Mouse (Mus musculus) lung, embryonic 14.5 days (tissue): ENCODE data around the gene Card11. TPM values are rescaled to one million over a fixed set of nuclear protein-coding genes. Genes with fewer than 3 reads are reported as not detected.

Source experiments
- ATAC-seq: fragments of 200-750 bp; cut with Nextera tagmentation; 2 replicates; pipeline ENCODE4 v1.8.0; 2017; ENCODE audit warnings: mild to moderate bottlenecking, moderate TSS enrichment, moderate library complexity; ENCODE audit not compliant: insufficient read depth
- DNase-seq: peaks from one replicate; pipeline ENCODE4 v3.0.0-alpha.2; 2015
- H3K27ac ChIP-seq: fragments of 300-500 bp; sonication (generic); 2 replicates; pipeline ENCODE4 v1.5.1; 2014; ENCODE audit warnings: low read depth, mild to moderate bottlenecking, moderate library complexity
- H3K27me3 ChIP-seq: fragments of 300-500 bp; sonication (generic); 2 replicates; pipeline ENCODE4 v1.6.1; 2014; ENCODE audit warnings: low read length, control low read depth; ENCODE audit not compliant: insufficient read depth
- H3K36me3 ChIP-seq: fragments of 300-500 bp; sonication (generic); 2 replicates; pipeline ENCODE4 v1.6.1; 2014; ENCODE audit warnings: control low read depth; ENCODE audit not compliant: insufficient read depth
- H3K4me1 ChIP-seq: fragments of 300-500 bp; sonication (generic); 2 replicates; pipeline ENCODE4 v1.6.1; 2014; ENCODE audit warnings: antibody characterized with exemption, control low read depth; ENCODE audit not compliant: insufficient read depth
- H3K4me2 ChIP-seq: fragments of 300-500 bp; sonication (generic); 2 replicates; pipeline ENCODE4 v1.6.1; 2014; ENCODE audit warnings: mild to moderate bottlenecking
- H3K4me3 ChIP-seq: fragments of 300-500 bp; sonication (generic); 2 replicates; pipeline ENCODE4 v1.5.1; 2014; ENCODE audit warnings: low read depth, low read length
- H3K9ac ChIP-seq: fragments of 300-500 bp; sonication (generic); 2 replicates; pipeline ENCODE4 v1.6.1; 2014
- H3K9me3 ChIP-seq: fragments of 300-500 bp; sonication (generic); 2 replicates; pipeline ENCODE4 v1.6.1; 2016; ENCODE audit warnings: low read depth, low read length, control low read depth
- CTCF ChIP-seq: IDR thresholded peaks from 2 replicates; pipeline ENCODE4 v1.5.1; 2016; ENCODE audit warnings: antibody characterized with exemption, low read depth
- WGBS: fragments of 180-500 bp; shearing (Covaris S2); extraction: QIAGEN DNeasy Blood & Tissue Kit; methylation state at CpG from one replicate; pipeline ENCODE4 v1.1.7; 2014; 5-methylcytosine and 5-hydroxymethylcytosine counted together
- polyA plus RNA-seq: library from polyadenylated mRNA; unstranded; fragments of >200 nt; fragmentation: Nextera tagmentation; extraction: Ambion mirVana; gene quantifications from 2 replicates; pipeline ENCODE4 v1.2.1, GENCODE M21; 2014

Card11 gene
- polyA plus RNA-seq, 1 experiment from 2014 or later: 0.25 TPM

DNA sequence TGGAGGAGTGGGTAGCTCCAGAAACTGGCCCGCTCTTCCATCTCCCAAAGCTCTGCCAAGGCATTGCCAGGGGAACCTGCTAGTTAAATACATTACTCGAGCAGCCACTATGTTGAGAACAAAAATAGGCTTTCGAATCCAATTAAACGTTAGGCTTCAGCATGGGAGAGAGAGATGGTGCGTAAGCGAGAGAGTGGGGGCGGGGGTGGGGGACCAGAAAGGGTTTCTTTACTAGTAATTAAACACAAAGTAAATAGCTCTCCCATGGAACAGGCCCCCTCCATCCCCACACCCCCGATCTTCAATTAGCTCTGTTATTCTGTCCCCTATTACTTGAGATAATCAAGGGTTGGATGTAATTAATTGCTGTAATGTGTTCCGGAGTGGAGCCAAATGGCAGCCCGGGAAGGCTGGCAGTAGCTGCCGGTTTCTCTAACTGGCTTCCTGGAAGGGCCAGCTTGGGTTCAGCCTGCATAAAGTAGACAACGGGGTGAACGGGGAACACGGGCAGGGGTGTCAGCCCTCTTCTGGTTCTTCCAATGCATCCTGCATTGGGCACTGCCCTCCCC is 59.4 kb downstream of the Card11 start:
- H3K4me2 ChIP-seq: no peak overlapping the region
- H3K9ac ChIP-seq: no peak overlapping the region
- H3K4me3 ChIP-seq: no peak overlapping the region
- no peak; the same call in 1 of the 2 replicates for ATAC-seq
- H3K4me1 ChIP-seq: no peaks in the 10 kb centered on the region
- TF ChIP-seq CTCF: no peak
- H3K27ac ChIP-seq: no peak overlapping the region
- 59% methylated on average over 14 of the region's 14 CpGs for WGBS
- no peaks in the 10 kb centered on the region for H3K27me3 ChIP-seq
- no peaks in the 10 kb centered on the region for H3K36me3 ChIP-seq
- DNase-seq: no peak
- H3K9me3 ChIP-seq: no peaks in the 10 kb centered on the region

DNA sequence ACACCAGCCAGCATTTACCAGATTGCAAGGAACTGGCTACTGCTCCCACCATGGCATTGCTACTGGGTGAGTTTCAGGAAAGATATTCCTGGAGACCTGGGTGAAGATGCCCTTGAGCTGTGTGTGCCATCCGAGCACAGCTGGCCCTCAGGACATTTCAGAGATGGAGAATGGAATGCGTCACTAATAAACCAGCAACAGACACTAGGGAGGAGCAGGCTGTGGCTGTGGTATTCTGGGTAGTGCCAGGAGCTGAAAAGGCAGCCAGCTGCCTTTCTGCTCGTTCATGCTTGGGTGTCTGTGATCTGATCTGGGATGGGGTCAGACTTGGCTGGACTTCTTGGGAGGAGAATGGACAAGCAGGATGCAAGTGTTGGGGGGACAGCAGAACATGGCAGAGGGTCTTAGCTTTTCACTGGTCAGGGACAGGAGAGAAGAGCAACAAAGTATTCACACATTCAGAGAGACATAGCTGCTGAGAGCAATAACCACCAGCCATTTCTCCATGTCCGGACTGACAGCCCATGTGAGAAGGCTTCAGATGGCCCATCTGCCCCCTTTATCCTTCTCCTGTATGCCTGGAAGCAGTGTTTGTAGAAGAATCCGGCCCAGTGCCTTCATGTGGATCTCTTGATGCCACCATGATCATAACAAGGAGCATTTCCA is 60.0 kb downstream of the Card11 start:
- Histone ChIP-seq H3K27me3 (no peaks in the 10 kb centered on the region), H3K27ac (no peak overlapping the region), H3K4me1 (no peaks in the 10 kb centered on the region), H3K4me2 (no peak overlapping the region), H3K9ac (no peak overlapping the region), H3K4me3 (no peak overlapping the region), H3K9me3 (no peaks in the 10 kb centered on the region), H3K36me3 (no peaks in the 10 kb centered on the region)
- ATAC-seq (no peak), DNase-seq (no peak)
- 63% methylated on average over 5 of the region's 5 CpGs for WGBS
- TF ChIP-seq CTCF: no peak

- H3K9ac ChIP-seq: no peak overlapping the region
- no peak overlapping the region for H3K27ac ChIP-seq
- ATAC-seq (no peak), DNase-seq (no peak)
- no peaks in the 10 kb centered on the region for H3K27me3 ChIP-seq
- no peak overlapping the region for H3K4me3 ChIP-seq
- no peaks in the 10 kb centered on the region for H3K36me3 ChIP-seq
- 75% methylated on average over 7 of the region's 7 CpGs for WGBS
- no peaks in the 10 kb centered on the region for H3K9me3 ChIP-seq
- H3K4me1 ChIP-seq: 0 out of 2 replicates have a peak, but pooled peaks cover 2% of the 10 kb centered on the region
- no peak overlapping the region for H3K4me2 ChIP-seq
- no peak for TF ChIP-seq CTCF
Measured at GRCm38 (mm10) chr5:140936816-140937215, 63.6 kb downstream of the Card11 start.

GRCm38 (mm10) chr5:140935848-140936247 is 64.5 kb downstream of the Card11 start:
- Histone ChIP-seq H3K4me2 (no peak overlapping the region), H3K4me1 (0 out of 2 replicates have a peak, but pooled peaks cover 3% of the 10 kb centered on the region), H3K9ac (no peak overlapping the region), H3K4me3 (no peak overlapping the region), H3K27ac (no peak overlapping the region), H3K36me3 (no peaks in the 10 kb centered on the region), H3K27me3 (no peaks in the 10 kb centered on the region), H3K9me3 (no peaks in the 10 kb centered on the region)
- no peak for TF ChIP-seq CTCF
- 89% methylated on average over 3 of the region's 3 CpGs for WGBS
- ATAC-seq: no peak
- DNase-seq: no peak

DNA sequence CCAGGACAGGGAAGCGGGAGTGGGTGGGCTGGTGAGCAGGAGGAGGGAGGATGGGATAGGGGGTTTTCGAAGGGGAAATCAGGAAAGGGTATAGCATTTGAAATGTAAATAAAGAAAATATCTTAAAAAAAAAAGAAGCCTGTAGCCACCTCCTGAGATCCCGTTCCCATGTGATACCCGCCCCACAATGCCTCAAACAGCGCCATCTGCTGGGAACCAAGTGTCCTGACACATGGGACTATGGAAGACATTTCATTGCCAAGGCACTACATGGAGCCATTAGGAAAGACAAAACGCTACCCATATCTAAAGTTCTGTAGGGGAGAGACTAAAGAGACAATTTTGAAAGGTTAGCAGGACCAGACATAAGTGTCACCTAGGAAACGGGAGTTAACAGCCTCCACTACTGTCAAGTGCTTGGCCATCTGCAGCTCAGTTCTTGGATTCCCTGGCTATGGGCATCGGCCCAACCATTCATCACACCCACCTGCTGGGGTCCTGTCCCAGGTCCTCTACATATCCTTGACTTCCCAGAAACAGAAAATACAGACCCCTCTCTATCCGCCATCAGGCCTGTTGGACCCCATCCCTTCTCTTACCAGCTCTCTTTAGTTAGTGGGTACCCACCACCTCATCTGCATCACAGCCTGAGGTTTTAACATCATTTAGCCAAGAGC is 65.6 kb downstream of the Card11 start:
- no peaks in the 10 kb centered on the region for H3K9me3 ChIP-seq
- no peaks in the 10 kb centered on the region for H3K27me3 ChIP-seq
- no peak overlapping the region for H3K4me2 ChIP-seq
- H3K9ac ChIP-seq: no peak overlapping the region
- peak; percentile 26; the same call in 1 of the 2 replicates for TF ChIP-seq CTCF
- H3K27ac ChIP-seq: no peak overlapping the region
- H3K36me3 ChIP-seq: no peaks in the 10 kb centered on the region
- ATAC-seq (no peak), DNase-seq (no peak)
- 76% methylated on average over 9 of the region's 9 CpGs for WGBS
- no peak overlapping the region for H3K4me3 ChIP-seq
- 0 out of 2 replicates have a peak, but pooled peaks cover 3% of the 10 kb centered on the region for H3K4me1 ChIP-seq

GRCm38 (mm10) chr5:140931523-140932229 is 68.7 kb downstream of the Card11 start:
- ATAC-seq: peak; percentile 83
- H3K36me3 ChIP-seq: no peaks in the 10 kb centered on the region
- WGBS: 31% methylated on average over 5 of the region's 5 CpGs
- H3K4me1 ChIP-seq: 0 out of 2 replicates have a peak, but pooled peaks cover 3% of the 10 kb centered on the region
- no peaks in the 10 kb centered on the region for H3K9me3 ChIP-seq
- H3K27ac ChIP-seq: no peak overlapping the region
- DNase-seq: peak; percentile 53
- H3K9ac ChIP-seq: no peak overlapping the region
- H3K4me2 ChIP-seq: no peak overlapping the region
- no peaks in the 10 kb centered on the region for H3K27me3 ChIP-seq
- no peak overlapping the region for H3K4me3 ChIP-seq
- no peak for TF ChIP-seq CTCF

DNA sequence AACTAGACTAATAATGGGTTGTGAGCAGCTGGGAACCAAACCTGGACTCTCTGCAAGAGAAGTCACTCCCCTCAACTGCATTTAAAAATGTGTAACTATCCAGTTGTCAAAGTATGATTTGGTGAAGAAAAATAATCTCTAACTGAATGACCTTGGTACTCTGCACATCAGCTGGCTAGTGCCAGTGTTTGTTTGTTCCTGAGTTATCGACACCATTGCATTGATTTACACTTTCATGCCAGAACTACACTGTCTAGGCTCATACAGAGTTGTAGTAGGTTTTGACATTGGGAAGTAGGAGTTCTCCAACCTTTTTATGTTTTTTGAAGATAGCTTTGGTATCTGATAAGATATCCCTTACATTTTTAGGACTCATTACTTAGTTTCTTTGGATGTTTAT is 81.9 kb downstream of the Card11 start:
- Histone ChIP-seq H3K36me3 (no peaks in the 10 kb centered on the region), H3K9me3 (peaks cover 6% of the 10 kb centered on the region), H3K27me3 (no peaks in the 10 kb centered on the region), H3K4me2 (no peak overlapping the region), H3K4me3 (no peak overlapping the region), H3K9ac (no peak overlapping the region), H3K27ac (no peak overlapping the region), H3K4me1 (no peaks in the 10 kb centered on the region)
- TF ChIP-seq CTCF: no peak
- WGBS: 84% methylated on average over 1 of the region's 1 CpGs
- ATAC-seq (no peak), DNase-seq (no peak)
